Mouse (Mus musculus) neutrophil, adult 83 days (primary cell): Measurements from ENCODE around the gene Abcc3. TPM values are rescaled to one million over a fixed set of nuclear protein-coding genes. Genes with fewer than 3 reads are reported as not detected.

Source experiments
- total RNA-seq, 2 experiments: library from RNA; stranded (reverse); gene quantifications; one replicate each; pipeline ENCODE4 v1.2.4; 2023

Gene Abcc3
- total RNA-seq = 1 to 10 TPM; 2.4 to 4.8 TPM

GRCm38 (mm10) chr11:94392672-94393109 lies at the start of gene Abcc3:
Abcc3 (minus strand) TSS chr11:94392997.

GRCm38 (mm10) chr11:94327693-94328643 lies 64.8 kb downstream of the Abcc3 start, which contains the start of gene Ankrd40:
Ankrd40 (plus strand) TSS chr11:94328001.

GRCm38 (mm10) chr11:94321931-94322400 lies 70.8 kb downstream of the Abcc3 start, which contains the start of gene Luc7l3:
Luc7l3 (minus strand) TSS chr11:94321988.

Other genes with a start within 250 kb of the Abcc3 start
- 10 to 100 TPM; 66.2 to 79.5 TPM for gene Tob1, start 181.5 kb downstream of the Abcc3 start, total RNA-seq
- gene Wfikkn2, start 147.0 kb downstream of the Abcc3 start, total RNA-seq = not detected
- not detected for gene Gm21885, start 111.1 kb downstream of the Abcc3 start, total RNA-seq
- 10 to 100 TPM; 33.6 to 38.0 TPM for gene Luc7l3, start 71.0 kb downstream of the Abcc3 start, total RNA-seq
- gene Ankrd40, start 65.0 kb downstream of the Abcc3 start, total RNA-seq = 10 to 100 TPM; 26.1 to 29.0 TPM
- gene Cacna1g, start 81.2 kb upstream of the Abcc3 start, total RNA-seq = 1 to 10 TPM; 2.0 to 4.4 TPM
- not detected for gene Spata20, start 93.2 kb upstream of the Abcc3 start, total RNA-seq
- not detected for gene Epn3, start 107.0 kb upstream of the Abcc3 start, total RNA-seq
- under 1 TPM; 0.13 TPM for gene Mycbpap, start 128.7 kb upstream of the Abcc3 start, total RNA-seq
- gene Rsad1, start 156.3 kb upstream of the Abcc3 start, total RNA-seq = under 1 TPM; 0.26 to 0.62 TPM
- gene Chad, start 172.1 kb upstream of the Abcc3 start, total RNA-seq = not detected
- gene Acsf2, start 208.9 kb upstream of the Abcc3 start, total RNA-seq = 1 to 10 TPM; 2.8 to 3.0 TPM
- 10 to 100 TPM; 58.3 to 59.1 TPM for gene Lrrc59, start 236.8 kb upstream of the Abcc3 start, total RNA-seq